Mouse (Mus musculus): Measurements from ENCODE around the gene Rab43. TPM values are rescaled to one million over a fixed set of nuclear protein-coding genes. Genes with fewer than 3 reads are reported as not detected.

Rab43 gene
- polyA plus RNA-seq, 1 experiment from 2014 or later, result 11.7 TPM

- no peak for ATAC-seq (replicated peaks; ENCODE audit: low FRiP score, low TSS enrichment, low read depth)
- no peaks in the 10 kb centered on the region for H3K36me3 ChIP-seq (ENCODE audit: control insufficient read depth, insufficient read depth, low read length)
- H3K27ac ChIP-seq (ENCODE audit: low read depth), result no peak overlapping the region
- H3K4me1 ChIP-seq (replicated peaks; ENCODE audit: control insufficient read depth, insufficient read depth, low read length), result peaks cover 2% of the 10 kb centered on the region
- no peak overlapping the region for H3K4me2 ChIP-seq (ENCODE audit: low read length)
- no peaks in the 10 kb centered on the region for H3K27me3 ChIP-seq (replicated peaks; ENCODE audit: control insufficient read depth, insufficient read depth, low read length)
- WGBS, result 74% methylated on average over 8 of the region's 8 CpGs
- no peak overlapping the region for H3K4me3 ChIP-seq (ENCODE audit: low read depth, low read length)
- H3K9ac ChIP-seq (ENCODE audit: low read length), result no peak overlapping the region
- peak; percentile 1 for DNase-seq (ENCODE audit: low spot score)
- H3K9me3 ChIP-seq (ENCODE audit: control insufficient read depth, low read length), result no peaks in the 10 kb centered on the region
Measured at GRCm38 (mm10) chr6:87784033-87784432, 27.9 kb downstream of the Rab43 start.

GRCm38 (mm10) chr6:87780546-87781301 lies 31.2 kb downstream of the Rab43 start:
- H3K4me3 ChIP-seq (ENCODE audit: low read depth, low read length), result no peak overlapping the region
- WGBS, result 83% methylated on average over 10 of the region's 10 CpGs
- no peaks in the 10 kb centered on the region for H3K4me1 ChIP-seq (replicated peaks; ENCODE audit: control insufficient read depth, insufficient read depth, low read length)
- H3K9me3 ChIP-seq (ENCODE audit: control insufficient read depth, low read length), result no peaks in the 10 kb centered on the region
- H3K27me3 ChIP-seq (replicated peaks; ENCODE audit: control insufficient read depth, insufficient read depth, low read length), result no peaks in the 10 kb centered on the region
- no peaks in the 10 kb centered on the region for H3K36me3 ChIP-seq (ENCODE audit: control insufficient read depth, insufficient read depth, low read length)
- H3K27ac ChIP-seq (ENCODE audit: low read depth), result no peak overlapping the region
- no peak overlapping the region for H3K9ac ChIP-seq (ENCODE audit: low read length)
- ATAC-seq (replicated peaks; ENCODE audit: low FRiP score, low TSS enrichment, low read depth) (no peak), DNase-seq (ENCODE audit: low spot score) (peak; percentile 36)
- H3K4me2 ChIP-seq (ENCODE audit: low read length), result no peak overlapping the region

- H3K36me3 ChIP-seq (ENCODE audit: control insufficient read depth, insufficient read depth, low read length), result no peaks in the 10 kb centered on the region
- H3K4me1 ChIP-seq (replicated peaks; ENCODE audit: control insufficient read depth, insufficient read depth, low read length), result no peaks in the 10 kb centered on the region
- H3K27ac ChIP-seq (ENCODE audit: low read depth), result no peak overlapping the region
- H3K9me3 ChIP-seq (ENCODE audit: control insufficient read depth, low read length), result no peaks in the 10 kb centered on the region
- H3K9ac ChIP-seq (ENCODE audit: low read length), result no peak overlapping the region
- ATAC-seq (replicated peaks; ENCODE audit: low FRiP score, low TSS enrichment, low read depth), result no peak
- WGBS, result 82% methylated on average over 11 of the region's 11 CpGs
- peak; percentile 43 for DNase-seq (ENCODE audit: low spot score)
- no peaks in the 10 kb centered on the region for H3K27me3 ChIP-seq (replicated peaks; ENCODE audit: control insufficient read depth, insufficient read depth, low read length)
- no peak overlapping the region for H3K4me2 ChIP-seq (ENCODE audit: low read length)
- no peak overlapping the region for H3K4me3 ChIP-seq (ENCODE audit: low read depth, low read length)
Measured at GRCm38 (mm10) chr6:87779174-87780165, 32.5 kb downstream of the Rab43 start.

DNA sequence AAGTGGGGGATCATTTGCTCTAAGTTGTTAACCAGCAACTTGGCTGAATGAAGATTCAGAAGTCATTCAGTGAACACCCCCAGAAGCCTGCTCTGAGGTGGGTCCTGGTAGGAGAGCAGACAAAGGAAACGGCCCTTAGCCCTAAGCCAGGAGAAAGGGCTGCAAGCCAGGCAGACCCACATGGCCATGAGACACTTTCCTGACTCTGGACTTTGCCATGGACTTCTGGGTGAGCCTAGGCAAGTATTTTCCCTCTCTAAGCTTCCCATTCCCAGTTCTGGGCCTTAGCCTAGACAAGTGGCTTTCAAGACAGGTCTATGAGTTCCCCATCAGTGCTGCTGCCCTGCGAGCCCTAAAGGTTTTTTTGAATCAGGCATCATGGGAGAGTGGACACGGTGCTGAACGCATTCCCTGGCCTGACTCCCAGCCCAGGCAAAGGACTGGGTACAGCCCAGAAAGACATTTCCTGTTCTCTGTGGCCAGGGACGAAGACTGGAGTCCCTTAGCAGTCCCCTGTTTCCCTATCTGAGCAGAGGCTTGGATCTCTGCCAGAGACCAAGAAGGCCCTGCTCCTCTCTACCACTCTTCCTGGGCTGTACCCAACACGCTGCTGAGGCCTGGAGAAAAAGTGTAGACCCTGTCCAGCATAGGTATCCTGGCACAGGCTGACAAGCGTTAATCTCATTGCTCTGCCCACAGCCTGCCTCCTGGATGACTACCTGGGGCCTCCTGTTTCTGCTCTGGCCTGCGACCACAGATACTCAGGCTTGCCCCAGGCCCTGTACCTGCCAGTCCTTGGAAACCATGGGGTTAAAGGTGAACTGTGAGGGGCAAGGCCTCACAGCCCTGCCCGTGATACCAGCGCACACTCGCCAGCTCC lies 33.4 kb downstream of the Rab43 start:
- Histone ChIP-seq H3K9ac (ENCODE audit: low read length) (no peak overlapping the region), H3K36me3 (ENCODE audit: control insufficient read depth, insufficient read depth, low read length) (no peaks in the 10 kb centered on the region), H3K27ac (ENCODE audit: low read depth) (no peak overlapping the region), H3K4me2 (ENCODE audit: low read length) (no peak overlapping the region), H3K9me3 (ENCODE audit: control insufficient read depth, low read length) (no peaks in the 10 kb centered on the region), H3K4me1 (replicated peaks; ENCODE audit: control insufficient read depth, insufficient read depth, low read length) (no peaks in the 10 kb centered on the region), H3K4me3 (ENCODE audit: low read depth, low read length) (no peak overlapping the region), H3K27me3 (replicated peaks; ENCODE audit: control insufficient read depth, insufficient read depth, low read length) (no peaks in the 10 kb centered on the region)
- DNase-seq (ENCODE audit: low spot score) (peak; percentile 42), ATAC-seq (replicated peaks; ENCODE audit: low FRiP score, low TSS enrichment, low read depth) (0 out of 2 replicates have a peak, but pooled peaks have one; percentile 43)
- 72% methylated on average over 11 of the region's 11 CpGs for WGBS

GRCm38 (mm10) chr6:87777842-87778241 lies 34.1 kb downstream of the Rab43 start, which contains the start of gene Gp9:
Gp9 (plus strand) TSS chr6:87778072.
- Histone ChIP-seq H3K4me2 (ENCODE audit: low read length) (no peak within 1 kb of the TSS), H3K36me3 (ENCODE audit: control insufficient read depth, insufficient read depth, low read length) (no peaks in the 10 kb centered on the region), H3K4me1 (replicated peaks; ENCODE audit: control insufficient read depth, insufficient read depth, low read length) (no peaks in the 10 kb centered on the region), H3K9ac (ENCODE audit: low read length) (no peak within 1 kb of the TSS), H3K9me3 (ENCODE audit: control insufficient read depth, low read length) (no peaks in the 10 kb centered on the region), H3K27me3 (replicated peaks; ENCODE audit: control insufficient read depth, insufficient read depth, low read length) (no peaks in the 10 kb centered on the region), H3K4me3 (ENCODE audit: low read depth, low read length) (no peak within 1 kb of the TSS), H3K27ac (ENCODE audit: low read depth) (no peak within 1 kb of the TSS)
- ATAC-seq (replicated peaks; ENCODE audit: low FRiP score, low TSS enrichment, low read depth) (no peak), DNase-seq (ENCODE audit: low spot score) (no peak)
- WGBS, result 80% methylated on average over 2 of the region's 2 CpGs

DNA sequence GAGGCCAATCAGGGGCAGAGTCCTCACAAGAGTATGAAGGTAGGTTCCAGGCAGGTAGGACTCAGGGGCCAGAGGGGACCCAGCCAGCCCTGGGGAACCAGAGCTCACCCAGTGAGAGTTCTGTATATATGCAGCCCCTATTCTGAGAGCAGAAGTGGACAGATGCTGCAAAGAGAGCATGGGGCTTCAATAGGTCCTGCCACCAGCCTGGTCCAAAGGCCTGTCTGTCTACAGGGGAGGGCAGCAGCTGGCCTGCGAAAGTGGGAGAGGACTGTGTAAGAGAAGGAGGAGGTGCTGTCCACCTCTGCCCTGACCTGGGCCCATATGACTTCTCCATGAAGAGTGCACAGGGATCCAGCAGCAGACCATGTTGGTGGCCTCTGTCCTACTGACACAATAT lies 35.3 kb downstream of the Rab43 start:
- ATAC-seq (replicated peaks; ENCODE audit: low FRiP score, low TSS enrichment, low read depth), result no peak
- Histone ChIP-seq H3K27ac (ENCODE audit: low read depth) (no peak overlapping the region), H3K9ac (ENCODE audit: low read length) (no peak overlapping the region), H3K4me3 (ENCODE audit: low read depth, low read length) (no peak overlapping the region), H3K9me3 (ENCODE audit: control insufficient read depth, low read length) (no peaks in the 10 kb centered on the region), H3K4me2 (ENCODE audit: low read length) (no peak overlapping the region), H3K4me1 (replicated peaks; ENCODE audit: control insufficient read depth, insufficient read depth, low read length) (no peaks in the 10 kb centered on the region), H3K27me3 (replicated peaks; ENCODE audit: control insufficient read depth, insufficient read depth, low read length) (no peaks in the 10 kb centered on the region), H3K36me3 (ENCODE audit: control insufficient read depth, insufficient read depth, low read length) (no peaks in the 10 kb centered on the region)
- WGBS, result 60% methylated on average over 1 of the region's 1 CpGs
- no peak for DNase-seq (ENCODE audit: low spot score)

- 70% methylated on average over 3 of the region's 3 CpGs for WGBS
- Histone ChIP-seq H3K27ac (ENCODE audit: low read depth) (no peak overlapping the region), H3K27me3 (replicated peaks; ENCODE audit: control insufficient read depth, insufficient read depth, low read length) (no peaks in the 10 kb centered on the region), H3K9me3 (ENCODE audit: control insufficient read depth, low read length) (no peaks in the 10 kb centered on the region), H3K4me1 (replicated peaks; ENCODE audit: control insufficient read depth, insufficient read depth, low read length) (no peaks in the 10 kb centered on the region), H3K9ac (ENCODE audit: low read length) (no peak overlapping the region), H3K4me3 (ENCODE audit: low read depth, low read length) (no peak overlapping the region), H3K36me3 (ENCODE audit: control insufficient read depth, insufficient read depth, low read length) (no peaks in the 10 kb centered on the region), H3K4me2 (ENCODE audit: low read length) (no peak overlapping the region)
- DNase-seq (ENCODE audit: low spot score) (no peak), ATAC-seq (replicated peaks; ENCODE audit: low FRiP score, low TSS enrichment, low read depth) (no peak)
Measured at GRCm38 (mm10) chr6:87775588-87776245, 36.2 kb downstream of the Rab43 start.

DNA sequence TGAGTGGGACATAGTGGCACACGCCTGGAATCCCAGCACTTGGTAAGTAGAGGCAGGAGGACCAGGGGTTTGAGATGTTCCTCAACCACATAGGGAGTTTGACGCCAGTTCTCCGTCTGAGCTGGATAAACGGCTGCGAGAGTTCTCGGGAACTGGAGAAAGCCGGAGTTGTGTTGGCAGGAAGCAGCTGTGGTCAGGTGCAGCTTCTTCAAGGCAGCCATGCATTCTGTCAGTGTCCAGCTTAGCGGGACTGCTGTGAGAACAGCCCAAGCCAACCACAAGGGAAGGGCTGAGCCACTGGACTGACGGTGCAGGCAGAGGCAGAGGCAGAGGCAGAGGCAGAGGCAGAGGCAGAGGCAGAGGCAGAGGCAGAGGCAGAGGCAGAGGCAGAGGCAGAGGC lies 37.1 kb downstream of the Rab43 start:
- Histone ChIP-seq H3K4me1 (replicated peaks; ENCODE audit: control insufficient read depth, insufficient read depth, low read length) (no peaks in the 10 kb centered on the region), H3K36me3 (ENCODE audit: control insufficient read depth, insufficient read depth, low read length) (no peaks in the 10 kb centered on the region), H3K27ac (ENCODE audit: low read depth) (no peak overlapping the region), H3K9ac (ENCODE audit: low read length) (no peak overlapping the region), H3K4me3 (ENCODE audit: low read depth, low read length) (no peak overlapping the region), H3K9me3 (ENCODE audit: control insufficient read depth, low read length) (no peaks in the 10 kb centered on the region), H3K27me3 (replicated peaks; ENCODE audit: control insufficient read depth, insufficient read depth, low read length) (no peaks in the 10 kb centered on the region), H3K4me2 (ENCODE audit: low read length) (no peak overlapping the region)
- ATAC-seq (replicated peaks; ENCODE audit: low FRiP score, low TSS enrichment, low read depth) (no peak), DNase-seq (ENCODE audit: low spot score) (no peak)
- WGBS, result 77% methylated on average over 9 of the region's 9 CpGs

Measured in intestine, embryonic 14.5 days (tissue).